Mouse (Mus musculus) v-Abl transformed pro-B cells (cell line): ENCODE results near the gene Glo1.

Experiments used
- in situ Hi-C, 2 experiments: fragments of 400-800 bp; cut with MboI; formaldehyde crosslinking; loops; one replicate each; pipeline ENCODE4 v1.15.1; 2025; ENCODE audit not compliant: unreplicated experiment in 2 of 2

Glo1 gene

DNA sequence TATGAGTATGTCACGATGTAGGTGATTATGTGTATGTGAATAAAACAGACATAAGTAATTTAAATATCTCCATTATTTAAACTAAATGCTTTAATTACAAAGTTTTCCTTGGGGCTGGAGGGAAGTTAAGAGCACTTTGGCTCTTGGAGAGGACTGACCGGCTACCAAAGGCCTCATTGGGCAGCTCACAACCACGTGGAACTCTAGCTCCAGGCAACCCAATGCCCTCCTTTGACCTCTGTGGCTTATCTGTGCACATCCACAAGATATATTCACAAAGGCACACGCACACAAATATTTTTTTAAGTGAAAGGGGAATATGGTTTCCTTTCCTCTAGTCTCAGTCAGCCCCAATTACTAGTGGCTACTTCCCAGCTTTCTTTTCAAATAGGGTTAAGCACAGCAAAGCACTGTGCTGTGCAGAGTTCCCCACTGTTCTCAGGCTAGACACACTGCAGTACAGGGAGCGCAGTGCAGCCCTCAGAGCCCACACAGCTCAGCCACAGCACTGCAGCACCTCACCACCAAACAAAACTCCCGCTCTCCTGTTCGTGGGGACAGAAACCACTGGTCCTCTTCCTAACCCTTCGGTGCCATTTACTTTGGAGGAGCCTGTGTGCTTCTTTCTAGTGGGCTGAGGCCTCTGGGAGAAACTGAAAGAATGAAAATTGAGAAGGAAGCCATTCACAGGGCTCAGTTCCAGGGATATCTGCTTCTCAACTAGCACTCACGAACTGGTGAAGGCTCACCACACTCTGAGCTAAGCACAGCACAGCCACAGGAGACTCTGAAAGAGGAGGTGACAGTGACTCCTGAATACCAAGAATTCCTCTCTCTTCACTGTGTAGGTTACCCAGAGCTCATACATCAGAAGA lies 76.5 kb downstream of the Glo1 start:
- in situ Hi-C loops: loop anchor here in 1 of 2 experiments (25.0 kb wide), 1 partner anchor 1437 kb away; no protein-coding TSS in a partner anchor

GRCm38 (mm10) chr17:30539098-30539497 lies 87.6 kb downstream of the Glo1 start:
- in situ Hi-C loops: loop anchor here in 1 of 2 experiments (25.0 kb wide), 1 partner anchor 1448 kb away; no protein-coding TSS in a partner anchor

- in situ Hi-C loops: loop anchor here in 1 of 2 experiments (25.0 kb wide), 1 partner anchor 1451 kb away; no protein-coding TSS in a partner anchor
These were observed 90.0 kb downstream of the Glo1 start for GRCm38 (mm10) chr17:30536651-30537050.
